Mouse (Mus musculus): Measurements from ENCODE around the gene 2410137M14Rik. TPM values are rescaled to one million over a fixed set of nuclear protein-coding genes. Genes with fewer than 3 reads are reported as not detected.

The 2410137M14Rik gene
- polyA plus RNA-seq, 1 experiment: not detected

GRCm38 (mm10) chr17:36982253-36983155 lies 1.5 kb upstream of the 2410137M14Rik start:
- Histone ChIP-seq H3K27me3 (ENCODE audit: control insufficient read depth) (peaks cover 32% of the 10 kb centered on the region), H3K36me3 (ENCODE audit: control insufficient read depth) (no peaks in the 10 kb centered on the region), H3K9me3 (ENCODE audit: control insufficient read depth, low read length) (no peaks in the 10 kb centered on the region), H3K4me3 (replicated peaks) (no peak overlapping the region), H3K4me1 (ENCODE audit: control insufficient read depth) (no peaks in the 10 kb centered on the region)
- TF ChIP-seq GATA1 (IDR thresholded peaks at IDR 0.05; ENCODE audit: low read length) (no peak), TAL1 (IDR thresholded peaks at IDR 0.05; ENCODE audit: low read length) (no peak)

- H3K36me3 ChIP-seq (ENCODE audit: control insufficient read depth): no peaks in the 10 kb centered on the region
- no peaks in the 10 kb centered on the region for H3K9me3 ChIP-seq (ENCODE audit: control insufficient read depth, low read length)
- TF ChIP-seq GATA1 (IDR thresholded peaks at IDR 0.05; ENCODE audit: low read length) (no peak), TAL1 (IDR thresholded peaks at IDR 0.05; ENCODE audit: low read length) (no peak)
- peaks cover 27% of the 10 kb centered on the region for H3K27me3 ChIP-seq (ENCODE audit: control insufficient read depth)
- no peak overlapping the region for H3K4me3 ChIP-seq (replicated peaks)
- H3K4me1 ChIP-seq (ENCODE audit: control insufficient read depth): no peaks in the 10 kb centered on the region
These were observed 808 bp upstream of the 2410137M14Rik start for GRCm38 (mm10) chr17:36981845-36982244.

- TF ChIP-seq TAL1 (IDR thresholded peaks at IDR 0.05; ENCODE audit: low read length) (no peak), GATA1 (IDR thresholded peaks at IDR 0.05; ENCODE audit: low read length) (no peak)
- H3K4me3 ChIP-seq (replicated peaks): no peak overlapping the region
- no peaks in the 10 kb centered on the region for H3K9me3 ChIP-seq (ENCODE audit: control insufficient read depth, low read length)
- H3K4me1 ChIP-seq (ENCODE audit: control insufficient read depth): no peaks in the 10 kb centered on the region
- no peaks in the 10 kb centered on the region for H3K27me3 ChIP-seq (ENCODE audit: control insufficient read depth)
- no peaks in the 10 kb centered on the region for H3K36me3 ChIP-seq (ENCODE audit: control insufficient read depth)
These were observed 7.7 kb downstream of the 2410137M14Rik start for GRCm38 (mm10) chr17:36973271-36973787.

GRCm38 (mm10) chr17:36972791-36973190 lies 8.2 kb downstream of the 2410137M14Rik start:
- H3K27me3 ChIP-seq (ENCODE audit: control insufficient read depth): no peaks in the 10 kb centered on the region
- H3K9me3 ChIP-seq (ENCODE audit: control insufficient read depth, low read length): no peaks in the 10 kb centered on the region
- H3K4me3 ChIP-seq (replicated peaks): no peak overlapping the region
- H3K4me1 ChIP-seq (ENCODE audit: control insufficient read depth): no peaks in the 10 kb centered on the region
- no peaks in the 10 kb centered on the region for H3K36me3 ChIP-seq (ENCODE audit: control insufficient read depth)
- TF ChIP-seq TAL1 (IDR thresholded peaks at IDR 0.05; ENCODE audit: low read length): no peak
- no peak for TF ChIP-seq GATA1 (IDR thresholded peaks at IDR 0.05; ENCODE audit: low read length)

- no peak overlapping the region for H3K4me3 ChIP-seq (replicated peaks)
- H3K27me3 ChIP-seq (ENCODE audit: control insufficient read depth): no peaks in the 10 kb centered on the region
- H3K4me1 ChIP-seq (ENCODE audit: control insufficient read depth): no peaks in the 10 kb centered on the region
- TF ChIP-seq TAL1 (IDR thresholded peaks at IDR 0.05; ENCODE audit: low read length) (no peak), GATA1 (IDR thresholded peaks at IDR 0.05; ENCODE audit: low read length) (no peak)
- no peaks in the 10 kb centered on the region for H3K9me3 ChIP-seq (ENCODE audit: control insufficient read depth, low read length)
- H3K36me3 ChIP-seq (ENCODE audit: control insufficient read depth): no peaks in the 10 kb centered on the region
These were observed 9.7 kb downstream of the 2410137M14Rik start for GRCm38 (mm10) chr17:36971172-36971850.

GRCm38 (mm10) chr17:36970316-36970890 lies 10.6 kb downstream of the 2410137M14Rik start:
- Histone ChIP-seq H3K4me3 (replicated peaks) (no peak overlapping the region), H3K27me3 (ENCODE audit: control insufficient read depth) (no peaks in the 10 kb centered on the region), H3K4me1 (ENCODE audit: control insufficient read depth) (no peaks in the 10 kb centered on the region), H3K36me3 (ENCODE audit: control insufficient read depth) (no peaks in the 10 kb centered on the region), H3K9me3 (ENCODE audit: control insufficient read depth, low read length) (no peaks in the 10 kb centered on the region)
- TF ChIP-seq GATA1 (IDR thresholded peaks at IDR 0.05; ENCODE audit: low read length): no peak

GRCm38 (mm10) chr17:36966875-36967274 lies 14.2 kb downstream of the 2410137M14Rik start:
- no peak for TF ChIP-seq TAL1 (IDR thresholded peaks at IDR 0.05; ENCODE audit: low read length)
- TF ChIP-seq GATA1 (IDR thresholded peaks at IDR 0.05; ENCODE audit: low read length): no peak
- Histone ChIP-seq H3K27me3 (ENCODE audit: control insufficient read depth) (no peaks in the 10 kb centered on the region), H3K4me1 (ENCODE audit: control insufficient read depth) (no peaks in the 10 kb centered on the region), H3K9me3 (ENCODE audit: control insufficient read depth, low read length) (no peaks in the 10 kb centered on the region), H3K4me3 (replicated peaks) (no peak overlapping the region), H3K36me3 (ENCODE audit: control insufficient read depth) (no peaks in the 10 kb centered on the region)

GRCm38 (mm10) chr17:36961125-36961524 lies 19.9 kb downstream of the 2410137M14Rik start:
- no peaks in the 10 kb centered on the region for H3K9me3 ChIP-seq (ENCODE audit: control insufficient read depth, low read length)
- H3K36me3 ChIP-seq (ENCODE audit: control insufficient read depth): peaks cover 5% of the 10 kb centered on the region

GRCm38 (mm10) chr17:36958884-36959283 lies 22.2 kb downstream of the 2410137M14Rik start:
- Histone ChIP-seq H3K36me3 (ENCODE audit: control insufficient read depth) (peaks cover 11% of the 10 kb centered on the region), H3K4me3 (replicated peaks) (peak overlapping the region; percentile 76)
- TF ChIP-seq TAL1 (IDR thresholded peaks at IDR 0.05; ENCODE audit: low read length): no peak

More at GRCm38 (mm10) chr17:36961125-36961524, 19.9 kb downstream of the 2410137M14Rik start:
- no peak for TF ChIP-seq TAL1 (IDR thresholded peaks at IDR 0.05; ENCODE audit: low read length)
- TF ChIP-seq GATA1 (IDR thresholded peaks at IDR 0.05; ENCODE audit: low read length): no peak
- H3K27me3 ChIP-seq (ENCODE audit: control insufficient read depth): no peaks in the 10 kb centered on the region
- H3K4me1 ChIP-seq (ENCODE audit: control insufficient read depth): peaks cover 24% of the 10 kb centered on the region
- H3K4me3 ChIP-seq (replicated peaks): no peak overlapping the region

More at GRCm38 (mm10) chr17:36958884-36959283, 22.2 kb downstream of the 2410137M14Rik start:
- Histone ChIP-seq H3K4me1 (ENCODE audit: control insufficient read depth) (peaks cover 24% of the 10 kb centered on the region), H3K27me3 (ENCODE audit: control insufficient read depth) (no peaks in the 10 kb centered on the region), H3K9me3 (ENCODE audit: control insufficient read depth, low read length) (no peaks in the 10 kb centered on the region)
